Mouse (Mus musculus) hindbrain, embryonic 15.5 days (tissue): ENCODE results near the gene Naglu. TPM values are rescaled to one million over a fixed set of nuclear protein-coding genes. Genes with fewer than 3 reads are reported as not detected.

Source experiments
- ATAC-seq: fragments of 200-750 bp; cut with Nextera tagmentation; 2 replicates; pipeline ENCODE4 v1.8.0; 2017; ENCODE audit warnings: low read depth, moderate number of reproducible peaks, moderate TSS enrichment; ENCODE audit not compliant: low FRiP score
- H3K27ac ChIP-seq: fragments of 300-500 bp; sonication (generic); replicated peaks from 2 replicates; pipeline ENCODE4 v1.5.1; 2015; ENCODE audit warnings: mild to moderate bottlenecking, inconsistent platforms
- H3K27me3 ChIP-seq: fragments of 300-500 bp; sonication (generic); 2 replicates; pipeline ENCODE4 v1.6.1; 2015; ENCODE audit warnings: control low read depth, inconsistent platforms
- H3K36me3 ChIP-seq: fragments of 300-500 bp; sonication (generic); 2 replicates; pipeline ENCODE4 v1.6.1; 2015; ENCODE audit warnings: control low read depth, inconsistent platforms
- H3K4me1 ChIP-seq: fragments of 300-500 bp; sonication (generic); replicated peaks from 2 replicates; pipeline ENCODE4 v1.6.1; 2015; ENCODE audit warnings: control low read depth, inconsistent platforms
- H3K4me2 ChIP-seq: fragments of 300-500 bp; sonication (generic); 2 replicates; pipeline ENCODE4 v1.6.1; 2015; ENCODE audit warnings: moderate library complexity, mild to moderate bottlenecking, inconsistent platforms
- H3K4me3 ChIP-seq: fragments of 300-500 bp; sonication (generic); 2 replicates; pipeline ENCODE4 v1.5.1; 2015; ENCODE audit warnings: mild to moderate bottlenecking, inconsistent platforms
- H3K9ac ChIP-seq: fragments of 300-500 bp; sonication (generic); 2 replicates; pipeline ENCODE4 v1.6.1; 2015; ENCODE audit warnings: inconsistent platforms
- H3K9me3 ChIP-seq: fragments of 300-500 bp; sonication (generic); 2 replicates; pipeline ENCODE4 v1.6.1; 2016; ENCODE audit warnings: control low read depth, inconsistent platforms
- WGBS: fragments of 180-500 bp; shearing (Covaris S2); methylation state at CpG from one replicate; pipeline ENCODE4 v1.1.7; 2015; 5-methylcytosine and 5-hydroxymethylcytosine counted together
- polyA plus RNA-seq: library from polyadenylated mRNA; unstranded; fragments of >200 nt; fragmentation: Nextera tagmentation; extraction: Ambion mirVana; gene quantifications from 2 replicates; pipeline ENCODE4 v1.2.1, GENCODE M21; 2015

The Naglu gene
- polyA plus RNA-seq, 1 experiment from 2014 or later, result 15.5 TPM

GRCm38 (mm10) chr11:101078121-101078520 is 8.3 kb downstream of the Naglu start, which contains the start of gene Hsd17b1:
Hsd17b1 (plus strand) TSS chr11:101078411.
- no peaks in the 10 kb centered on the region for H3K36me3 ChIP-seq
- no peak within 1 kb of the TSS for H3K27ac ChIP-seq
- no peak for ATAC-seq
- H3K9me3 ChIP-seq, result no peaks in the 10 kb centered on the region
- H3K4me2 ChIP-seq, result no peak within 1 kb of the TSS
- H3K4me3 ChIP-seq, result no peak within 1 kb of the TSS
- peaks cover 43% of the 10 kb centered on the region for H3K27me3 ChIP-seq
- 72% methylated on average over 9 of the region's 9 CpGs for WGBS
- H3K4me1 ChIP-seq, result peaks cover 20% of the 10 kb centered on the region
- H3K9ac ChIP-seq, result no peak within 1 kb of the TSS

DNA sequence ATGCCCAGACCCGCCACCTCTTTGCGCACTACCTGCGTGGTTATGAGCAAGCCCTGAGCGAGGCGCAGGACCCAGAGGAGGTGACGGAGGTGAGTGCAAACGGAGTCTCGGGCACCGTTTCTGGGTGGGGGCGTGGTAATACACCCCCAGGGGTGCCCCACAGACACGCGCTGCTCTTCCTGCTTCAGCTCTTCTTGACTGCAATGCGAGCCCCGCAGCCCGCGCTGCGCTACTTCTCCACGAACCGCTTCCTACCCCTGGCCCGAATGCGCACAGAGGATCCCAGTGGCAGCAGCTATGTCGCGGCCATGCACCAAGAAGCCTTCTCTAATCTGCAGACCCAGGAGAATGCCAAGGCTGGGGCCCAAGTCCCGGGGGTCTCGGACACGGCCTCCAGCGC is 9.9 kb downstream of the Naglu start:
- Histone ChIP-seq H3K27ac (no peak overlapping the region), H3K4me1 (peaks cover 31% of the 10 kb centered on the region), H3K9ac (no peak overlapping the region), H3K4me2 (peak overlapping the region; percentile 31), H3K4me3 (0 out of 2 replicates have a peak overlapping the region, but pooled peaks have one; percentile 7), H3K9me3 (no peaks in the 10 kb centered on the region), H3K27me3 (peaks cover 43% of the 10 kb centered on the region), H3K36me3 (no peaks in the 10 kb centered on the region)
- WGBS, result 4% methylated on average over 27 of the region's 27 CpGs
- no peak for ATAC-seq

- Histone ChIP-seq H3K4me3 (no peak overlapping the region), H3K36me3 (no peaks in the 10 kb centered on the region), H3K4me1 (peaks cover 31% of the 10 kb centered on the region), H3K4me2 (no peak overlapping the region), H3K9ac (no peak overlapping the region), H3K9me3 (no peaks in the 10 kb centered on the region), H3K27me3 (peaks cover 43% of the 10 kb centered on the region), H3K27ac (no peak overlapping the region)
- WGBS, result 60% methylated on average over 5 of the region's 5 CpGs
- no peak for ATAC-seq
These were observed 10.6 kb downstream of the Naglu start for GRCm38 (mm10) chr11:101080421-101080820.

DNA sequence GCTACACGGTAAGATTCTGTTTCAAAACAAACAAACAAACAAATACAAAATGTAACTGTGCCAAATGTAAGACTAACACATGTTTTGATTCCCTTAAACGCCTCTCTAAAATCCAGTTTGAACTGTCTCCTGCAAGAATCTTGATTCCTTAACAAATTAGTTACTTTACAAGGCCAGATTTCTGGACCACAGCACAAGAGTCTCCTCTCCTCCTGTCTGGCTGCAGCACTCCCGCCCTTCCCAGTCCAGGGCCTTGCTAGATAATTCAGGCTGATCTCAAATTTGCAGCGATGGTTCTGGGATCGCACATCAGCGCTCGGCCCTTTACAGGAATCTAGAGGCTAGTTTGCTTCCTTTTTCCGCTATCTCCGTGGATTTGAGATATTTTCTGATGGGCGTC is 11.8 kb downstream of the Naglu start:
- peak overlapping the region; percentile 62 for H3K4me3 ChIP-seq
- peak overlapping the region; percentile 39 for H3K9ac ChIP-seq
- peaks cover 44% of the 10 kb centered on the region for H3K4me1 ChIP-seq
- no peaks in the 10 kb centered on the region for H3K9me3 ChIP-seq
- peaks cover 43% of the 10 kb centered on the region for H3K27me3 ChIP-seq
- peak overlapping the region; percentile 97 for H3K4me2 ChIP-seq
- no peak for ATAC-seq
- no peaks in the 10 kb centered on the region for H3K36me3 ChIP-seq
- H3K27ac ChIP-seq, result peak overlapping the region; percentile 92
- 4% methylated on average over 10 of the region's 10 CpGs for WGBS

DNA sequence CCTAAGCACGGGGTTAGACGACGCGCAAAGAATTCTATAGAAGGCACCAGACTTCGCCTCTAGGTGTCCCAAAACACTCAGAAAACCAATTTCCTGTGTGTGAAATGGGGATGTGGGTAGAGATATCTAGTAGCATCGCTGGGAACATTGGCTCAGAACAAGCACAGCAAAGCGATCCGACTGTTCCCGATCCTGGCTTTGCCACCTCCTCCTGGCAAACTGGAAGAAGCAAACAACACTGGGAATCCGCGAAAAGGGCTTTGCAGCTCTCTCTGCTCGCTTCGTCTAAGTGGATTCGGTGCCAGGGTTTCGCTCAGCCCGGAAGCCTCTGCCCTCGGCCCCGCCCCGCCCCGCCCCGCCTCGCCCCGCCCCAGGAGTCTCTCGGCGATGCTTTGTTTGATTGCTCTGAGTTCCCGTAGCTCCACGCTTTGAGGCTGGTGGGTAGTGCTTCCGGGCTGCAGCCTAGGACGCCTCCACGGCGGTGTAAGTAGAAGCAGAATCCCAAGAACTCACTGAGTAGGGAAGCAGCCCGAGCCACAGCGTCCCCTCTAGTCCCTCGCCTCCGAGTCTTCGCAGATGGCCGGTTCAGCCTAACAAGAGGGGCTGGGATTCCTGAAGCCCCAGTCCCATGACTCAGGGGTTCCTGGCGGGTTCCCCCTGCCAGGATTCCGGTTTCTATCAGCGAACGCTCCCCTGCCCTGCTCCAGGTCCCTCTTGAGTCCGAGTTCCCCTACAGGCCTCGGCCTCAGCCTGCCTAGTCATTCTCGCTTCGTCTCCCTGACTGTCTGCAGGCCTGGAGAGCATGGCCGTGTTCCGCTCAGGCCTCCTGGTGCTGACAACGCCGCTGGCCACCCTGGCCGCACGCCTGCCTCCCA is 12.6 kb downstream of the Naglu start, which contains the start of gene Coasy:
Gene Coasy, plus strand, starts transcription at position 358 of the 875 bp plus-strand sequence.
- Histone ChIP-seq H3K36me3 (no peaks in the 10 kb centered on the region), H3K9me3 (no peaks in the 10 kb centered on the region), H3K4me1 (peaks cover 45% of the 10 kb centered on the region), H3K4me2 (peak within 1 kb of the TSS; percentile 97), H3K27me3 (peaks cover 35% of the 10 kb centered on the region), H3K9ac (peak within 1 kb of the TSS; percentile 78), H3K27ac (peak within 1 kb of the TSS; percentile 92), H3K4me3 (peak within 1 kb of the TSS; percentile 62)
- under 1% methylated on average over 51 of the region's 51 CpGs for WGBS
- peak; percentile 90 for ATAC-seq

DNA sequence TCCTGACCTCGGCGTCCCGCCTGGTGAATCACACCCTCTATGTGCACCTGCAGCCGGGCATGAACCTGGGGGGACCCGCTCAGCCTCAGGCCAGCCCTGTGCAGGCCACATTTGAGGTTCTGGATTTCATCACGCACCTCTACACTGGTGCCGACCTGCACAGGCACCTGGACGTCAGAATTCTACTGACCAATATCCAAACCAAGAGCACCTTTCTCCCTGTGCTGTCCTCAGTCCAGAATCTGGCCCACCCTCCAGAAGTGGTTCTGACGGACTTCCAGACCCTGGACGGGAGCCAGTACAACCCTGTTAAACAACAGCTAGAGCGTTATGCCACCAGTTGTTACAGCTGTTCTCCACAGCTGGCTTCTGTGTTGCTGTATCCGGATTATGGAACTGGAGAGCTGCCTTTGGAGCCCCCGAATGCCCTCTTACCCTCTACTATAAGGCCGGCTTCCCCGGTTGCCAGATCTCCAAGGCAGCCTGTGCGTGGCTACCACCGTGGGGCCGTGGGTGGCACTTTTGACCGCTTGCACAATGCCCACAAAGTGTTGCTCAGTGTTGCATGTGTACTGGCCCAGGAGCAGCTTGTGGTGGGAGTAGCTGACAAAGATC is 13.4 kb downstream of the Naglu start:
- H3K4me2 ChIP-seq, result peak overlapping the region; percentile 97
- peaks cover 28% of the 10 kb centered on the region for H3K27me3 ChIP-seq
- H3K4me1 ChIP-seq, result peaks cover 53% of the 10 kb centered on the region
- H3K9ac ChIP-seq, result peak overlapping the region; percentile 78
- WGBS, result 31% methylated on average over 19 of the region's 19 CpGs
- H3K36me3 ChIP-seq, result no peaks in the 10 kb centered on the region
- no peaks in the 10 kb centered on the region for H3K9me3 ChIP-seq
- ATAC-seq, result no peak
- H3K27ac ChIP-seq, result peak overlapping the region; percentile 92
- peak overlapping the region; percentile 62 for H3K4me3 ChIP-seq

DNA sequence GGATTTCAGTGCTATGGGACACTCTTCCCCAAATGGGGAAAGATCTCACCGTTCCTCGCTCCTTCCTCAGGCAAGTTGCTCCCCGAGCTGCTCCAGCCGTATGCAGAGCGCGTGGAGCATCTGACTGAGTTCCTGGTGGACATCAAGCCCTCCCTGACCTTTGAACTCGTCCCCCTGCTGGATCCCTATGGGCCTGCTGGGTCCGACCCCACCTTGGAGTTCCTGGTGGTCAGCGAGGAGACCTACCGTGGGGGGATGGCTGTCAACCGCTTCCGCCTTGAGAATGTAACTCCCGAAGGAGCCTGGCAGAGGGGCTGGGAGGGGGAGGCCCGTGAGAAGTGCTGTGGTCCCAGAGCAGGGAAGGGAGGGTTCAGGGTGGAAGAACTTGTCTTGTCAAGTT is 14.4 kb downstream of the Naglu start:
- H3K9ac ChIP-seq, result no peak overlapping the region
- no peaks in the 10 kb centered on the region for H3K9me3 ChIP-seq
- H3K36me3 ChIP-seq, result peaks cover 9% of the 10 kb centered on the region; the same call in 1 of the 2 replicates
- H3K27me3 ChIP-seq, result peaks cover 17% of the 10 kb centered on the region
- WGBS, result 89% methylated on average over 14 of the region's 14 CpGs
- H3K27ac ChIP-seq, result no peak overlapping the region
- no peak overlapping the region for H3K4me3 ChIP-seq
- peaks cover 60% of the 10 kb centered on the region for H3K4me1 ChIP-seq
- no peak for ATAC-seq
- no peak overlapping the region for H3K4me2 ChIP-seq

GRCm38 (mm10) chr11:101084811-101085210 is 15.0 kb downstream of the Naglu start:
- Histone ChIP-seq H3K4me2 (no peak overlapping the region), H3K9me3 (no peaks in the 10 kb centered on the region), H3K36me3 (peaks cover 14% of the 10 kb centered on the region), H3K4me3 (no peak overlapping the region), H3K27me3 (peaks cover 11% of the 10 kb centered on the region), H3K9ac (no peak overlapping the region), H3K27ac (no peak overlapping the region), H3K4me1 (peaks cover 55% of the 10 kb centered on the region)
- ATAC-seq, result no peak
- 94% methylated on average over 12 of the region's 12 CpGs for WGBS

GRCm38 (mm10) chr11:101085617-101086322 is 16.0 kb downstream of the Naglu start:
- Histone ChIP-seq H3K36me3 (peaks cover 24% of the 10 kb centered on the region), H3K4me2 (peak overlapping the region; percentile 81), H3K4me3 (no peak overlapping the region), H3K27me3 (peaks cover 2% of the 10 kb centered on the region), H3K9ac (peak overlapping the region; percentile 78; the same call in 1 of the 2 replicates), H3K9me3 (no peaks in the 10 kb centered on the region), H3K4me1 (peaks cover 54% of the 10 kb centered on the region), H3K27ac (peak overlapping the region; percentile 91)
- WGBS, result 92% methylated on average over 18 of the region's 18 CpGs
- no peak for ATAC-seq

DNA sequence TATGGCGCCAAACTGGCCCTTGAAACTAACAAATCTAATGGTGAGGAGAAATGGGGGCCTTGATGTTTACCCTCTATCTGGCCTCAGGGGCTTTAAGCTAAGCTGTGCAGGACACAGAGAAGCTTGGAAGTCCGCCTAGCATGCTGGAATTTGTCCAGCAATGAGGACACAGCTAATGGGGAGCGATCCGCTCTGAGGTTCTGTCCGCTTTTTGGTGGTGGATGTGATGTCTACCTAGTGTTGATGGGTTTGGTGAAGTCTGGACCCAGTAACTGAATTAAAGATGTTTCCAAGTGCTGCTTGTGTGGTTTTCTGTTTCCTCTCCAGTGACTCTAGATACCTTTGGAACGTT is 16.5 kb downstream of the Naglu start:
- peaks cover 29% of the 10 kb centered on the region for H3K36me3 ChIP-seq
- H3K27ac ChIP-seq, result peak overlapping the region; percentile 91
- peak overlapping the region; percentile 81 for H3K4me2 ChIP-seq
- H3K4me1 ChIP-seq, result peaks cover 51% of the 10 kb centered on the region
- H3K9ac ChIP-seq, result peak overlapping the region; percentile 78; the same call in 1 of the 2 replicates
- peak overlapping the region; percentile 56 for H3K4me3 ChIP-seq
- WGBS, result 79% methylated on average over 6 of the region's 6 CpGs
- ATAC-seq, result no peak
- no peaks in the 10 kb centered on the region for H3K27me3 ChIP-seq
- H3K9me3 ChIP-seq, result no peaks in the 10 kb centered on the region

- peak within 1 kb of the TSS; percentile 81 for H3K4me2 ChIP-seq
- WGBS, result 1% methylated on average over 52 of the region's 52 CpGs
- ATAC-seq, result peak; percentile 88
These were observed 17.2 kb downstream of the Naglu start, which contains the start of gene Mlx for GRCm38 (mm10) chr11:101086756-101087681. Mlx (plus strand) TSS chr11:101087277.

More at GRCm38 (mm10) chr11:101086756-101087681, 17.2 kb downstream of the Naglu start, which contains the start of gene Mlx:
- H3K4me3 ChIP-seq, result peak within 1 kb of the TSS; percentile 56
- no peaks in the 10 kb centered on the region for H3K9me3 ChIP-seq
- peak within 1 kb of the TSS; percentile 91 for H3K27ac ChIP-seq
- H3K36me3 ChIP-seq, result peaks cover 36% of the 10 kb centered on the region
- H3K4me1 ChIP-seq, result peaks cover 44% of the 10 kb centered on the region
- peak within 1 kb of the TSS; percentile 78 for H3K9ac ChIP-seq
- H3K27me3 ChIP-seq, result no peaks in the 10 kb centered on the region
